Mouse (Mus musculus): ENCODE measurements around the gene Filip1.

GRCm38 (mm10) chr9:79914276-79914675, 98.4 kb downstream of the Filip1 start:
- TF ChIP-seq POLR2A (IDR thresholded peaks at IDR 0.05; ENCODE audit: extremely low read depth, insufficient read depth, low read length) (no peak), CTCF (IDR thresholded peaks at IDR 0.05; ENCODE audit: extremely low read depth, insufficient read depth, low read length) (no peak)
